Mouse (Mus musculus) forebrain, embryonic 10.5 days (tissue): ENCODE data around the gene Lrrc41. TPM values are rescaled to one million over a fixed set of nuclear protein-coding genes. Genes with fewer than 3 reads are reported as not detected.

Experiments
- DNase-seq: peaks from one replicate; pipeline ENCODE4 v3.0.0-alpha.2; 2017; ENCODE audit warnings: low spot score; ENCODE audit errors: extremely low spot score
- H3K27ac ChIP-seq: fragments of 300-500 bp; sonication (generic); 2 replicates; pipeline ENCODE4 v1.5.1; 2016; ENCODE audit warnings: mild to moderate bottlenecking
- H3K27me3 ChIP-seq: fragments of 300-500 bp; sonication (generic); 2 replicates; pipeline ENCODE4 v1.6.1; 2016; ENCODE audit warnings: mild to moderate bottlenecking; ENCODE audit not compliant: poor library complexity, severe bottlenecking
- H3K36me3 ChIP-seq: fragments of 300-500 bp; sonication (generic); replicated peaks from 2 replicates; pipeline ENCODE4 v1.6.1; 2016; ENCODE audit warnings: mild to moderate bottlenecking, moderate library complexity
- H3K4me1 ChIP-seq: fragments of 300-500 bp; sonication (generic); 2 replicates; pipeline ENCODE4 v1.6.1; 2016
- H3K4me3 ChIP-seq: fragments of 300-500 bp; sonication (generic); 2 replicates; pipeline ENCODE4 v1.5.1; 2016; ENCODE audit warnings: mild to moderate bottlenecking, moderate library complexity
- H3K9me3 ChIP-seq: fragments of 300-500 bp; sonication (generic); 2 replicates; pipeline ENCODE4 v1.6.1; 2016; ENCODE audit warnings: mild to moderate bottlenecking, moderate library complexity
- WGBS: fragments of 180-500 bp; shearing (Covaris S2); methylation state at CpG from one replicate; pipeline ENCODE4 v1.1.7; 2016; 5-methylcytosine and 5-hydroxymethylcytosine counted together
- polyA plus RNA-seq: library from polyadenylated mRNA; unstranded; fragments of >200 nt; fragmentation: Nextera tagmentation; extraction: Ambion mirVana; gene quantifications from 2 replicates; pipeline ENCODE4 v1.2.1, GENCODE M21; 2016

The Lrrc41 gene
- polyA plus RNA-seq, 1 experiment from 2014 or later = 61.8 TPM

GRCm38 (mm10) chr4:116059012-116059726 is 15.9 kb upstream of the Lrrc41 start:
- no peaks in the 10 kb centered on the region for H3K9me3 ChIP-seq
- no peaks in the 10 kb centered on the region; the same call in 1 of the 2 replicates for H3K36me3 ChIP-seq
- 77% methylated on average over 5 of the region's 5 CpGs for WGBS
- H3K27ac ChIP-seq = no peak overlapping the region
- no peak overlapping the region for H3K4me3 ChIP-seq
- no peak for DNase-seq
- H3K4me1 ChIP-seq = peaks cover 3% of the 10 kb centered on the region; the same call in 1 of the 2 replicates
- H3K27me3 ChIP-seq = no peaks in the 10 kb centered on the region

GRCm38 (mm10) chr4:116063855-116064254 is 11.2 kb upstream of the Lrrc41 start:
- no peak for DNase-seq
- no peak overlapping the region for H3K27ac ChIP-seq
- H3K4me1 ChIP-seq = no peaks in the 10 kb centered on the region
- peaks cover 37% of the 10 kb centered on the region for H3K36me3 ChIP-seq
- WGBS = 42% methylated on average over 1 of the region's 1 CpGs
- H3K27me3 ChIP-seq = no peaks in the 10 kb centered on the region
- H3K4me3 ChIP-seq = no peak overlapping the region
- H3K9me3 ChIP-seq = no peaks in the 10 kb centered on the region

- Histone ChIP-seq H3K27me3 (no peaks in the 10 kb centered on the region), H3K4me3 (no peak overlapping the region), H3K27ac (no peak overlapping the region), H3K4me1 (peaks cover 17% of the 10 kb centered on the region), H3K36me3 (peaks cover 55% of the 10 kb centered on the region), H3K9me3 (no peaks in the 10 kb centered on the region)
- 90% methylated on average over 6 of the region's 6 CpGs for WGBS
- no peak for DNase-seq
Measured at GRCm38 (mm10) chr4:116070116-116070515, 5.0 kb upstream of the Lrrc41 start.

DNA sequence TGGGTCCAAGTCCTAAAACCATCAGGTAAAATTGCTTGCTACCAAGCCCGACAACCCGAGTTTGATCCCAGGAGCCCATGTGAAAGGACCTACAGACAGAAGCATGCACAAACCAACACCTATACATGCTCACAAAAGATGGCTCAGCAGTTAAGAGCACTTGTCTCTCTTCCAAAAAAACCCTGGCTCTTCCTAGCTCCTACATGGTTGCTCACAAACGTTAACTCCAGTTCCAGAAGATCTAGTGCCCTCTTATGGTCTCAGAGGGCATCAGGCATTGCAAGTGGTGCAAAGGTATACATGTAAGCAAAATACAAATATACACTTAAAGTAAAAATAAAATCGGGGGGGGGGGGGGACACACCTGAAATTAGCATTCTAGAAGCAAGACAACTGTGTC is 1.9 kb upstream of the Lrrc41 start:
- Histone ChIP-seq H3K9me3 (no peaks in the 10 kb centered on the region), H3K4me1 (peaks cover 33% of the 10 kb centered on the region), H3K36me3 (peaks cover 25% of the 10 kb centered on the region), H3K27me3 (no peaks in the 10 kb centered on the region), H3K27ac (no peak overlapping the region), H3K4me3 (peak overlapping the region; percentile 99; the same call in 1 of the 2 replicates)
- DNase-seq = no peak
- 63% methylated on average over 4 of the region's 4 CpGs for WGBS

GRCm38 (mm10) chr4:116074145-116074675 is 859 bp upstream of the Lrrc41 start:
- Histone ChIP-seq H3K27ac (peak overlapping the region; percentile 99), H3K36me3 (peaks cover 16% of the 10 kb centered on the region), H3K9me3 (no peaks in the 10 kb centered on the region), H3K4me3 (peak overlapping the region; percentile 99), H3K4me1 (peaks cover 33% of the 10 kb centered on the region), H3K27me3 (no peaks in the 10 kb centered on the region)
- 3% methylated on average over 8 of the region's 8 CpGs for WGBS
- DNase-seq = no peak

- Histone ChIP-seq H3K27me3 (no peaks in the 10 kb centered on the region), H3K4me1 (peaks cover 33% of the 10 kb centered on the region), H3K9me3 (no peaks in the 10 kb centered on the region), H3K27ac (peak overlapping the region; percentile 99), H3K4me3 (peak overlapping the region; percentile 99), H3K36me3 (peaks cover 18% of the 10 kb centered on the region)
- peak; percentile 80 for DNase-seq
- under 1% methylated on average over 76 of the region's 77 CpGs for WGBS
Measured at GRCm38 (mm10) chr4:116075631-116076368, 731 bp downstream of the Lrrc41 start.

DNA sequence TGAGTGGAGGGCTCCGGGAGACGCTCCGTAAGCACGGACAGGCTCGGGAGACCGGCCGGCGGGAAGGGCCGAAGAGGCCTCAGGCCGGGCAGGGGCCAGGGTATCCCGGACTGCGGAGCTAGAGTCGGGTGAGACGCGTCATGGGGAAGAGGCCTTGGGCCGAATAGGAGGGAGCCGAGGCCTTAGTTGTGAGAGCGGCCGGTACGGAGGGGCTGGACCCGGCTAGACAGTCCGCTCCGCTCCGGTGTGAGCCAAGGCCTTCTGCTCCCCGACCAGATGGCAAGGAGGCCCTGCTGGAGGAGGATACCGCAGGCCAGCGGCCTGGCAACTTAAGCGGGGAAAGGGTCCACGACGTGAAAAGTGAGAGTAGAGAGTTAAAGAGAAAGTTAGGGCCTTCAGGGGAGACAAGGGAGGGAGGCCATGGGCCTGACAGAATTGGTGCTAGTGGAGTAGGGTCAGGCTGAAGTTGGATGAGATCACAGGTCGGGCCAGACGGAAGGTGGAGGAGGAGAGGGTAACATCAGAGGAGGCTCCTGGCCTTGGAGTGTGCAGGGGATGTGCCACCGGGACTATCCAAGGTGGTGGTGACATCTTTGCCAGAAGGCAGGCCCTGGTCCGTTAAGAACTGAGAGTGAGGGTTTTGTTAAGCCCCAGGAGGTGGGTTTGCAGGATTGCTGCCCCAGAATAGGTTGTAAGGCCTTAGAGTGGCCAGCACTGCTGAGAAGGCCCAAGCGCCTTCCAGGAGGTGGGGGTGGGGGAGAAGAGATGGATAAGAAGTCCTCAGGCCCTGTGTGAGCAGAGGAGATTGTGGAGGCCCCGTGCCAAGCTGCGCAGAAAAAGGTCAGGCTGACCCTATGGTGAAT is 1.5 kb downstream of the Lrrc41 start:
- Histone ChIP-seq H3K4me3 (peak overlapping the region; percentile 99), H3K27me3 (no peaks in the 10 kb centered on the region), H3K9me3 (no peaks in the 10 kb centered on the region), H3K27ac (peak overlapping the region; percentile 99), H3K36me3 (peaks cover 26% of the 10 kb centered on the region), H3K4me1 (peaks cover 33% of the 10 kb centered on the region)
- DNase-seq = peak; percentile 50
- WGBS = 3% methylated on average over 37 of the region's 37 CpGs

DNA sequence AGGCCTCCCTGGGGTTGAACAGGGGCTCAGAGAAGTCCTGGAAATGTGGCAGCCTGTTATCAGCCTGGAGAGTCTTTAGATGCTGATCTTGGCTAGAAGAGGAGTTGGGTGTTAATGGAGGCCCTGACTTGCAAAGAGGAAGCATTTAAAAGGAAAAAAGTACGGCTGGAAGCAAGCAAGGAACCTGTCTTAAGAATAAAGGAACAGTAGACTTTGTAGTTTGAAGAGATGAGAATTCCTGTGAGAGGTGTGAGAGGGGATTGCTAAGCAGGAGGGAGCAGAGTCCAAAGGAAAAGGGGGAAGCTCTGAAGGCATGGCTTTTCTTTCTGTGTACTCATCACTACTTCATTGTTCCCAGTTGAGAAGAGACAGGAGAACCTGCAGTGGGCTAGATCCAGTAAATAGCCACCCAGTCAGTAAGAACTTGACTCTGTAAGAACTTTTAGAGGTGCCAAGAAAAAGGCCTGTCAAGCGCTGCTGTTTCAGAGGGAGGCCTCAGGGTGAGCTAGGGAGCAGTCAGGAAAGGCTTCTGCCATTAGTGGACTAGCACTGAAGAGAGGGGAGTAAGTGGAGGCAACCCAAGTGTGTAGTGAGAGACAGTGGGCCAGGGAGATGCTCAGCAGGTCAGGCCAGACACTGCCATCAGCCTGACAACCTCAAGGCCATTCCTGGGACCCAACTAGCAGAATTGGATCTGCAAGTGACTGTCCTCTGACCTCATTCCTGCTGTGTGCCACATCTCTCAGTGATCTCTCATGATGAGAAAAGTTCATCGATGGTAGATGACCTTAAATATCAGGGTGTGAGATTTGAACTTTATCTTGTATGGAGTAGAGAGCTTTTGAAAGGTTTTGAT is 2.4 kb downstream of the Lrrc41 start:
- no peaks in the 10 kb centered on the region for H3K27me3 ChIP-seq
- H3K36me3 ChIP-seq = peaks cover 34% of the 10 kb centered on the region
- peak overlapping the region; percentile 99 for H3K4me3 ChIP-seq
- no peaks in the 10 kb centered on the region for H3K9me3 ChIP-seq
- DNase-seq = no peak
- peaks cover 33% of the 10 kb centered on the region for H3K4me1 ChIP-seq
- 66% methylated on average over 3 of the region's 3 CpGs for WGBS
- peak overlapping the region; percentile 99 for H3K27ac ChIP-seq

- H3K27ac ChIP-seq = no peak overlapping the region
- no peak overlapping the region for H3K4me3 ChIP-seq
- peaks cover 99% of the 10 kb centered on the region for H3K36me3 ChIP-seq
- H3K4me1 ChIP-seq = no peaks in the 10 kb centered on the region
- DNase-seq = no peak
- H3K27me3 ChIP-seq = no peaks in the 10 kb centered on the region
- 90% methylated on average over 23 of the region's 23 CpGs for WGBS
- H3K9me3 ChIP-seq = no peaks in the 10 kb centered on the region
Measured at GRCm38 (mm10) chr4:116088510-116089249, 13.6 kb downstream of the Lrrc41 start.

DNA sequence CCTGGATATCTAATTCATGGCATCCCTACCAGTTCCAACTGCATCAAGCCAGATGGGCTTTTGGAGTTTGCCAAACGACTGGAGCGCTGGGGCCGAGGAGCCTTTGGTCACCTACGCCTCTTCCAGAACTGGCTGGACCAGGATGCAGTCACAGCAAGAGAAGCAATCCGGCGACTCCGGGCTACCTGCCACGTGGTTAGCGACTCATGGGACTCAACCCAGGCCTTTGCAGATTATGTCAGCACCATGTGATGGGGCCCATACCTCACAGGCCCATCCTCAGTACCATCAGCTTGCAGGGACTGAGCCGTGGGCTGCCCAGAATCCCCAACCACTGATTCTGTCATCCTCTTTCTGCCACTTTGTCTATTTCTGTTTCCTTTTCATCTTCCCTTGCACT is 21.2 kb downstream of the Lrrc41 start:
- Histone ChIP-seq H3K27me3 (no peaks in the 10 kb centered on the region), H3K27ac (no peak overlapping the region), H3K9me3 (no peaks in the 10 kb centered on the region), H3K36me3 (peaks cover 100% of the 10 kb centered on the region), H3K4me1 (no peaks in the 10 kb centered on the region), H3K4me3 (no peak overlapping the region)
- WGBS = 95% methylated on average over 10 of the region's 10 CpGs
- no peak for DNase-seq

DNA sequence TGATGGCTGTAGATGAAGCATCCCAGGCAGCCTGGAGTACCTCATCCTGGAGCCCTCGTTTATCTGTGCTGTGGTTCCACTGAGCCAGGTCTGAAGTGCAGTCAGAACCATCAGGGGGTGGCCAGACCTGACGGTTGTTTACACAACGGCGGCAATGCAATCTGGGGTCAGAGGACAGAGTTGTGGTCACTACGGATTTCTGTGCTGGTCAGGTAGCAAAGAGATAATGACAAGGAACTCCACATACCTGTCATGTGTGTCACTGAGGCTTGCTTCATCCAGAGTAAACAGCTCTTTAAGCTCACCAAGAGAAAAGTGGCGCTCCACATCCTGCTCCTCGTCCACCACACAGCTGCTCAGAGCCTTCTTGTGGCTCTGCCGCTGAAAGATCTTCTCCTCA is 22.1 kb downstream of the Lrrc41 start:
- H3K27ac ChIP-seq = no peak overlapping the region
- no peaks in the 10 kb centered on the region for H3K4me1 ChIP-seq
- peaks cover 100% of the 10 kb centered on the region for H3K36me3 ChIP-seq
- H3K4me3 ChIP-seq = no peak overlapping the region
- no peaks in the 10 kb centered on the region for H3K27me3 ChIP-seq
- H3K9me3 ChIP-seq = no peaks in the 10 kb centered on the region
- no peak for DNase-seq
- WGBS = 93% methylated on average over 8 of the region's 8 CpGs
